8 mouse cellular contexts compared by ENCODE assay signal in the genomic region with DNA sequence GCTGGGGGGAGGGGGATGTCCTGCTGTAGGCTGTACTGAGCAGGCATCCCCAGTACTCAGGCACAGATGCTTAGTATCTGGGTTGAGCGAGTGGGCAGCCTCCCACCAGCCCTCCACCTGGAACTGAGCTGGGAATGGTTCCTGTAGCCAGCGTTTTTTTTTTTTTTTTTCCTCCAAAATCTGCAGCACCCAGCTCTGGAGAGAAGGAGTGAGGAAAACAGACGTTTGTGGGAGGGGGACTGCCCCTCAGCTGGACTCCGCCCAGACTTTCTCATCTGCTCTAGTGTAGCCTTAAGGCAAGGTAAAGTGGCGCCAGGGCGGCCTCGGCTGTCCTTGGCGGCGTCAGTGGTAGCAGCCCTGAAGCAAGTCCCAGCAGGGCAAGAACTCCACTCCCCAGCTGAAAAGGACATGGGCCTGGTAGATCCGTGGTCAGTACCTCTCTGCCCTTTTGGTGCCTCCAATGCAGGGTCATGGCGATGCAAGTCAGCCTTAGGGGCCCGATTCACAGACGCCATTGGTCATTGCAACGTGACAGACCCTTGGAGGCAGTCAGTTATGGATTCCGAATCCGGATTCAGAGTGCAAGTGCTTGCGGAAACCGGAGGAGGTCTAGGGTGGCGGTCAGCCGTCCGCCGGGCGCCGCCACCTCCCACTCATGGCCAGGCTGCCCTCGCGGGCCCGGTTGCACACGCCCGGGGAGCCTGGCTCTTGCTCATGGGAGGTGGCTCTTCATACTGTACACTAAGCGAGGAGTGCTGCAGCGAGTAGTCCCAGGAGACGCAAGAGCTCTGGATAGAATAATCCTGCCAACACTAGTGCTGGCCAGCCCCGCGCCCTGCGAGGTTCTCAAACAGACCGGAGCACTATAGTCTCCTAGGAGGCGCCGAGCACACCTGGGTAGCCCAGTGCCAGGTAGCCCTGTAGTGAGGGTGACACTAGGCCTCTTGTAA. TPM values are rescaled to one million over a fixed set of nuclear protein-coding genes. Genes with fewer than 3 reads are reported as not detected.
DNase-seq lines count a peak whose midpoint lies in the region; ATAC-seq and TF ChIP-seq lines count a peak whose summit lies in the region.

No protein-coding gene starts in this region.

- H3K4me3 ChIP-seq in forebrain, embryonic 15.5 days: peak overlapping the region; percentile 53
- H3K4me3 ChIP-seq in layer of hippocampus, adult 2 months: peak overlapping the region; percentile 80
- H3K4me3 ChIP-seq in lung, postnatal 0 days (ENCODE audit: low read depth, low read length): peak overlapping the region; percentile 81

- no peaks in the 10 kb centered on the region for H3K36me3 ChIP-seq in forebrain, embryonic 15.5 days
- no peaks in the 10 kb centered on the region for H3K36me3 ChIP-seq in lung, postnatal 0 days (ENCODE audit: insufficient read depth, low read length)

- H3K9me3 ChIP-seq in forebrain, embryonic 15.5 days: no peaks in the 10 kb centered on the region
- no peaks in the 10 kb centered on the region for H3K9me3 ChIP-seq in lung, postnatal 0 days (ENCODE audit: low read length)

- 4% methylated on average over 38 of the region's 38 CpGs for WGBS in forebrain, embryonic 15.5 days
- WGBS in lung, postnatal 0 days: 5% methylated on average over 38 of the region's 38 CpGs

- peak; percentile 73 for DNase-seq in brain, adult 2 months (ENCODE audit: low read depth, low spot score)
- peak; percentile 50 for DNase-seq in heart, postnatal 25 days (ENCODE audit: low spot score)
- peak; percentile 49 to 60 for DNase-seq in layer of hippocampus, adult 2 months (ENCODE audit: low spot score in 2 of 2)
- peak; percentile 77 for DNase-seq in lung, postnatal 0 days (ENCODE audit: low spot score)
- peak; percentile 50 for DNase-seq in retina, embryonic 14.5 days (ENCODE audit: low spot score)

- peaks cover 7% of the 10 kb centered on the region; the same call in 1 of the 2 replicates for H3K27me3 ChIP-seq in forebrain, embryonic 15.5 days
- H3K27me3 ChIP-seq in lung, postnatal 0 days (replicated peaks; ENCODE audit: insufficient read depth, low read length): no peaks in the 10 kb centered on the region

- no peak for TF ChIP-seq EP300 in lung, postnatal 0 days (IDR thresholded peaks at IDR 0.05)

- ATAC-seq in CD4-positive, CD25-positive, alpha-beta regulatory T cell, adult 4 months: peak; percentile 12
- peak; percentile 29; the same call in 1 of the 2 replicates for ATAC-seq in forebrain, embryonic 15.5 days (replicated peaks)
- ATAC-seq in lung, postnatal 0 days: peak; percentile 63
- no peak for ATAC-seq in activated CD4-positive, CD25-positive, alpha-beta regulatory T cell, adult 4 months

- H3K27ac ChIP-seq in forebrain, embryonic 15.5 days (replicated peaks): no peak overlapping the region
- peak overlapping the region; percentile 99 for H3K27ac ChIP-seq in layer of hippocampus, adult 2 months
- peak overlapping the region; percentile 91 for H3K27ac ChIP-seq in lung, postnatal 0 days (ENCODE audit: low read length)

- intact Hi-C loops in heart, postnatal 25 days (cut with DNase I): loop anchor here (5.0 kb wide), 1 partner anchor 140 kb away; the partner anchor contains the start of gene Inpp5a

- H3K4me2 ChIP-seq in forebrain, embryonic 15.5 days (replicated peaks): peak overlapping the region; percentile 88
- peak overlapping the region; percentile 77 for H3K4me2 ChIP-seq in lung, postnatal 0 days (replicated peaks; ENCODE audit: low read depth, low read length)

- no peak for TF ChIP-seq CTCF in layer of hippocampus, adult 2 months (conservative IDR thresholded peaks at IDR 0.05)
- TF ChIP-seq CTCF in lung, postnatal 0 days (IDR thresholded peaks at IDR 0.05): no peak

- peaks cover 31% of the 10 kb centered on the region for H3K4me1 ChIP-seq in forebrain, embryonic 15.5 days
- H3K4me1 ChIP-seq in lung, postnatal 0 days (ENCODE audit: insufficient read depth, low read depth, low read length): peaks cover 47% of the 10 kb centered on the region

- peak overlapping the region; percentile 66 for H3K9ac ChIP-seq in forebrain, embryonic 15.5 days (replicated peaks)
- H3K9ac ChIP-seq in lung, postnatal 0 days (replicated peaks; ENCODE audit: low read depth): peak overlapping the region; percentile 78

RNA-seq across cellular contexts. Expression of gene Pwwp2b, which starts 1.1 kb away (rescaled TPM):
- polyA plus RNA-seq in CD4-positive, CD25-positive, alpha-beta regulatory T cell, adult 4 months (2017; shearing (Covaris generic)): 1 to 10 TPM; 2.0 to 5.6 TPM
- polyA plus RNA-seq in forebrain, embryonic 15.5 days (2015; fragmentation: Nextera tagmentation; extraction: Ambion mirVana): 5.1 and 5.9 TPM in 2 replicates
- 1 to 10 TPM; 8.7 to 9.7 TPM for total RNA-seq in heart, postnatal 25 days (2021)
- 10 to 100 TPM; 35.0 to 37.6 TPM for total RNA-seq in layer of hippocampus, adult 2 months (2021)
- polyA plus RNA-seq in lung, postnatal 0 days (2015; fragmentation: Nextera tagmentation; extraction: Ambion mirVana): 23.6 and 27.5 TPM in 2 replicates
- 1 to 10 TPM; 2.3 to 2.9 TPM for polyA plus RNA-seq in activated CD4-positive, CD25-positive, alpha-beta regulatory T cell, adult 4 months (2017; shearing (Covaris generic))

RNA-seq across cellular contexts. Expression of gene Stk32c, which starts 34.1 kb away (rescaled TPM):
- polyA plus RNA-seq in CD4-positive, CD25-positive, alpha-beta regulatory T cell, adult 4 months (2017; shearing (Covaris generic)): under 1 TPM in 1 of 2 experiments, not detected in 1; 0.43 TPM
- polyA plus RNA-seq in forebrain, embryonic 15.5 days (2015; fragmentation: Nextera tagmentation; extraction: Ambion mirVana): 0.93 and 0.98 TPM in 2 replicates
- under 1 TPM; 0.73 to 0.99 TPM for total RNA-seq in heart, postnatal 25 days (2021)
- total RNA-seq in layer of hippocampus, adult 2 months (2021): 100 to 1,000 TPM; 102 to 105 TPM
- 0.06 TPM in 1 of 2 replicates, not detected in the other for polyA plus RNA-seq in lung, postnatal 0 days (2015; fragmentation: Nextera tagmentation; extraction: Ambion mirVana)
- polyA plus RNA-seq in activated CD4-positive, CD25-positive, alpha-beta regulatory T cell, adult 4 months (2017; shearing (Covaris generic)): under 1 TPM; 0.42 to 0.46 TPM

RNA-seq across cellular contexts. Expression of gene Lrrc27, which starts 34.4 kb away (rescaled TPM):
- polyA plus RNA-seq in CD4-positive, CD25-positive, alpha-beta regulatory T cell, adult 4 months (2017; shearing (Covaris generic)): 1 to 10 TPM; 4.4 to 4.8 TPM
- 2.8 and 4.7 TPM in 2 replicates for polyA plus RNA-seq in forebrain, embryonic 15.5 days (2015; fragmentation: Nextera tagmentation; extraction: Ambion mirVana)
- 10 to 100 TPM; 19.1 to 20.0 TPM for total RNA-seq in heart, postnatal 25 days (2021)
- total RNA-seq in layer of hippocampus, adult 2 months (2021): 1 to 10 TPM; 6.8 to 6.9 TPM
- polyA plus RNA-seq in lung, postnatal 0 days (2015; fragmentation: Nextera tagmentation; extraction: Ambion mirVana): 2.3 and 2.7 TPM in 2 replicates
- 1 to 10 TPM; 1.2 to 1.8 TPM for polyA plus RNA-seq in activated CD4-positive, CD25-positive, alpha-beta regulatory T cell, adult 4 months (2017; shearing (Covaris generic))
